Mouse (Mus musculus): Measurements from ENCODE around the gene Arhgap24.

DNA sequence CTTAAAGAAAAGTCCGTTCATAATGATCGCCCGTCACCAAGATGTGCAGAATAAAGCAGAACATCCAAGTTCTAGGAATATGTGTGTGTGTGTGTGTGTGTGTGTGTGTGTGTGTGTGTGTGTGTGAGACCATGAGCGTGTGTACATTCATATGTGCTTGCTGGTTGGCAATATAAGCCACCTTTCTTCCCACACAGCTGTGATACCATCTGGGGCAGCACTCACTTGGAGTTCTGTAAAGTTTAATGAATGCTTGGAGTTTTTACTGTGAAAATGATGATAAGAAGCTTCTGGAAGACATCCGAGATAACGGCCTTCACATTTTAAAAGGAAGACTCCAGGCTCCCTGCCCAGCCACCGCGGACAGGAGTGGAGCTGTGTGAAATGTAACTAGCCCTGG, 465.4 kb downstream of the Arhgap24 start:
- TF ChIP-seq POLR2A (IDR thresholded peaks at IDR 0.05; ENCODE audit: low read depth, low read length) (no peak), CTCF (IDR thresholded peaks at IDR 0.05; ENCODE audit: extremely low read depth, insufficient read depth, insufficient read length, insufficient replicate concordance) (no peak)

Measured in spleen, adult 2 months (tissue).